ENCODE assay signal across 8 mouse cellular contexts in the genomic region with DNA sequence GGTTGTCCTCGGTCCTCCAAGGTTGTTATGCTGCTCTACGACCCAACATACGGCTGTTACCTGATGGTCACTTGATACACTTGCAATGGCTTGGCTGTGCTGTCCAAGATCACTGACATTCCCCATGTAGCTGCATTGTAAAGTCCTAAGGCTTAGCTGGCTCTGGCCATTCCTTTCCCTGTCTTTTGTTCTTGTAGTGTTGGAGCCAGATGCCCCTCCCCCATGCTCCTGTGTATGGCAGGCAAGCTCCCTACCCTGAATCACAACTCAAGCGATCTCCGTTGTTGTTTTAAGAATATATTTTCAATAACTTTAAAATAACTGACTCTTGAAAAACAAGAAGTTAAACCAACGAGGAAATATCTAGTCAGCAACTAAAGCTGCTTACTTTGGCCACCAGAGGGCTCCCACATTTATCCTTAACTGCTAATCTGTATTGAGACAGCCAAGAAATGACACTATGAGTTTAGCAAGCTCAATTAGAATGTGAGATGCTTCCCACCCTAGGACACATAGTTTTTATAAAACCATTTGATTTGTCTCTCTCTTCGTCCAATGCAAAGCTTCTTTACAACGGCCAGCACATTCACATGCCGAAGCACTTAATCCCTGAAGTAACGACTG.
DNase-seq lines count a peak whose midpoint lies in the region; ATAC-seq and TF ChIP-seq lines count a peak whose summit lies in the region.

No protein-coding gene starts in this region.

- no peak overlapping the region for H3K9ac ChIP-seq in lung, postnatal 0 days (replicated peaks; ENCODE audit: low read depth)
- no peak overlapping the region for H3K9ac ChIP-seq in forebrain, embryonic 16.5 days (replicated peaks; ENCODE audit: low read depth, low read length)

- no peak overlapping the region for H3K4me2 ChIP-seq in lung, postnatal 0 days (replicated peaks; ENCODE audit: low read depth, low read length)
- no peak overlapping the region for H3K4me2 ChIP-seq in forebrain, embryonic 16.5 days (ENCODE audit: low read length)

- WGBS in lung, postnatal 0 days: 65% methylated on average over 10 of the region's 10 CpGs
- WGBS in forebrain, embryonic 16.5 days: 24% methylated on average over 10 of the region's 10 CpGs

- no peaks in the 10 kb centered on the region for H3K4me1 ChIP-seq in lung, postnatal 0 days (ENCODE audit: insufficient read depth, low read depth, low read length)
- peaks cover 3% of the 10 kb centered on the region; the same call in 1 of the 2 replicates for H3K4me1 ChIP-seq in forebrain, embryonic 16.5 days (replicated peaks; ENCODE audit: control insufficient read depth, insufficient read depth, low read length)

- no peak for DNase-seq in gastrocnemius, adult 2 months
- no peak for DNase-seq in gastrocnemius, postnatal 25 days
- DNase-seq in lung, postnatal 0 days (ENCODE audit: low spot score): peak; percentile 45
- no peak for DNase-seq in lung, postnatal 25 days (ENCODE audit: low spot score)
- peak; percentile 24 for DNase-seq in adrenal gland, postnatal 25 days
- DNase-seq in ovary, postnatal 36 days (ENCODE audit: low spot score): no peak

- no peak overlapping the region for H3K4me3 ChIP-seq in gastrocnemius, adult 2 months
- H3K4me3 ChIP-seq in lung, postnatal 0 days (ENCODE audit: low read depth, low read length): no peak overlapping the region
- no peak overlapping the region for H3K4me3 ChIP-seq in forebrain, embryonic 16.5 days (replicated peaks; ENCODE audit: low read length)

- intact Hi-C loops in gastrocnemius, adult 2 months (cut with DNase I): loop anchor here (2.0 kb wide), 1 partner anchor 396 kb away; no protein-coding TSS in a partner anchor

- H3K27me3 ChIP-seq in lung, postnatal 0 days (replicated peaks; ENCODE audit: insufficient read depth, low read length): no peaks in the 10 kb centered on the region
- H3K27me3 ChIP-seq in forebrain, embryonic 16.5 days (replicated peaks; ENCODE audit: control insufficient read depth, insufficient read depth, low read length): no peaks in the 10 kb centered on the region

- peak; percentile 58 for TF ChIP-seq CTCF in gastrocnemius, adult 2 months (IDR thresholded peaks at IDR 0.05)
- peak; percentile 67 for TF ChIP-seq CTCF in lung, postnatal 0 days (IDR thresholded peaks at IDR 0.05)

- no peak overlapping the region for H3K27ac ChIP-seq in gastrocnemius, adult 2 months
- no peak overlapping the region for H3K27ac ChIP-seq in lung, postnatal 0 days (ENCODE audit: low read length)
- no peak overlapping the region for H3K27ac ChIP-seq in forebrain, embryonic 16.5 days (ENCODE audit: low read length)

- no peak for ATAC-seq in lung, postnatal 0 days
- peak; percentile 65; the same call in 1 of the 2 replicates for ATAC-seq in forebrain, embryonic 16.5 days
- peak; percentile 41; the same call in 1 of the 2 replicates for ATAC-seq in megakaryocyte, adult 5-6 weeks (ENCODE audit: poor library complexity, severe bottlenecking)

- no peaks in the 10 kb centered on the region for H3K9me3 ChIP-seq in lung, postnatal 0 days (ENCODE audit: low read length)
- H3K9me3 ChIP-seq in forebrain, embryonic 16.5 days (ENCODE audit: control insufficient read depth, low read length): no peaks in the 10 kb centered on the region

- no peak for TF ChIP-seq EP300 in lung, postnatal 0 days (IDR thresholded peaks at IDR 0.05)

- no peaks in the 10 kb centered on the region for H3K36me3 ChIP-seq in lung, postnatal 0 days (ENCODE audit: insufficient read depth, low read length)
- H3K36me3 ChIP-seq in forebrain, embryonic 16.5 days (ENCODE audit: control insufficient read depth, insufficient read depth): no peaks in the 10 kb centered on the region

Comparison
In these comparisons a context has a peak if more than half of its experiments do, and no peak if none do; other contexts are left out.
1. DNase-seq: peak in lung, postnatal 0 days (single experiment) and adrenal gland, postnatal 25 days (single experiment); none in gastrocnemius, adult 2 months (single experiment), gastrocnemius, postnatal 25 days (single experiment), lung, postnatal 25 days (single experiment) and ovary, postnatal 36 days (single experiment).